Mouse (Mus musculus): ENCODE data around the gene Lactb.

DNA sequence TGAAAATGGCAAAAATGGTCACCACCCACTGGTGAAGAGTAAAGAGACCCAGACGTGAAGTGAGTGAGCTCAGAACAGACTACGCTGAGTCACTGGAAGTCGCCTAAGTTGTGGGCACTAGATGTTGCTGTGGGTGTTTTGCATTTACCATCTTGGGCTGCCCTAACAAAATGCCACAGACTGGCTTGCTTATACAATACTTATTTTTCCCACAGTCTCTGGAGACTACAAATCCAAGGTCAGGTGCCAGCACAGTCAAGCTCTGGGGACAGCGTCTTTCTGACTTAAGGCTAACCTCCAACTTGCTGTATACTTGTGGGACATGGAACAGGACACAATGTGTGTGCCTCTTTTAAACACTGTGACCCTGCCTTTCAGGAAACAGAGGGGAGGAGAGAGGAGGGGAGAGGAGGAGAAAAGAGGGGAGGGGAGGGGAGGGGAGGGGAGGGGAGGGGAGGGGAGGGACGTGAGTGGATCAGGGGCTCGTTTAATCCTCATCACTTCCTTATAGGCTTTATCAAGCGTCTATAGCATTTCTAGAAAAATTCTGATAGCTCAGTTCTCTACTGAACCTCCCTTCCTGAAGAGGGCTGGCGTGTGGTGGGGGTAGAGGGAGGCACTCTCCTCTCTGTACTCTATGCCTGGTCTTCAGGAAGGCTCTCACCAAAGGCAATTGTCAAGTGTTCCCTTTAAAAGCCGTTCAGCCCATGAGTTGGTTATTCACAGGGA, 15.9 kb upstream of the Lactb start:
- TF ChIP-seq CTCF (IDR thresholded peaks at IDR 0.05; ENCODE audit: low read depth, low read length) (no peak), GATA2 (IDR thresholded peaks at IDR 0.05; ENCODE audit: borderline replicate concordance, low read depth, low read length) (no peak)

Data from G1E (cell line).